Mouse (Mus musculus): ENCODE measurements around the gene Chic1. TPM values are rescaled to one million over a fixed set of nuclear protein-coding genes. Genes with fewer than 3 reads are reported as not detected.

Gene Chic1
- total RNA-seq, 2 experiments from 2014 or later: 6.1 to 6.5 TPM

DNA sequence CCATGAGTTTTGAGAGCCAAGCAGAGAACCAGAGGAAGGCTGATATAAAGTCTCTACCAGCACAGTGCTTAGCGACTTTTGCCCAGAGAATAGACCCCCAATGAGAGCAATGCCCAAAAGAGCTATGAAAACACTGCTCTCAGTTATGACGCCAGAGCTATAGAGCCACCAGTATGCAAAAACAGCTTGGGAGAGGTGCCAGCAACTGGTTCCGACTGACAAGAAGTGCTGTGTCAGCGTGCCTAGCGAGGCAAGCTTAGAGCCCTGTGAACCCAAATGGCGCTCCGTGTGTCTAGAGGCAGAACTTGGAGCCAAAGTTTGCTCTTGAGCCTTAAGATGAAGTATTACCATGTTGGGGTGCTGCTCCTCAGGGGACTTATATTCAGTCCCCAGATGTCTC lies 71.4 kb downstream of the Chic1 start:
- DNase-seq (ENCODE audit: low spot score in 2 of 2): no peak

DNA sequence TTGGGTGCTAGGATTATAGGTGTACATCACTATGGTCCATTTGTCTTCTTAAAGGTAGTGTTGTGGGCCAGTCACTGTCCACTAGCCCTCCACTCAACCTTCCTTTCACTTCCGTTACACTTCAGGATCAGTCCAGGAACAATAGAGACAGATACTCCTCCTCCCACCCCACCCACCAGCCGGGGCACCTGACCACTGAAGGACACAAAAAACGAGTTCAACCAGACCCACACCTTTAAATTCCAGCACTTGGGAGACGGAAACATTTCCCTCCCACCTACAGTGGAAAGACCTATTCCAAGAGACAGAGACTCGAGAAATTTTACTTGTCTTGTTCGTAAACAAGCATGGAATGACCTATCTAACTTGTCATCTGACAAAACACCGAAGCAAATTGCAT lies 76.0 kb downstream of the Chic1 start:
- DNase-seq (ENCODE audit: low spot score in 2 of 2): no peak

DNA sequence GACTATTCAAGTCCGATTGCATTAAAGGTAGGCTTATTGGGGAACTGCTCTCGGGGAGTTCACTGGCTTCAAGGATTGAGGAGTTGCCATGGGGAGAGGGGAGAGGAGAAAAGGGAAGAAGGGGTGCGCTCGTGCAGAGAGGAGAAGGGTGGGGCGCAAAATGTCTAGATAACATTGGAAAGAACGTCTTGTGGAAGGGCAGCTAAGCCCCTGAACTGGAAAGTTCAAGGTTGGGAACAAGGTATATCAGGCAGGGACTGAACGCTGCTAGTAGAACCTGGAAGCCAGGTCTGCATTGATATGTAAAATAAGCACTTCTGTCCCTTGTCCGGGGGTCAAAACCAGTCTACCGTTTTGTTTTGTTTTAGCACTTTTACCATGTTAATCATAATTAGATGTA lies 81.7 kb downstream of the Chic1 start:
- no peak for DNase-seq (ENCODE audit: low spot score in 2 of 2)

DNA sequence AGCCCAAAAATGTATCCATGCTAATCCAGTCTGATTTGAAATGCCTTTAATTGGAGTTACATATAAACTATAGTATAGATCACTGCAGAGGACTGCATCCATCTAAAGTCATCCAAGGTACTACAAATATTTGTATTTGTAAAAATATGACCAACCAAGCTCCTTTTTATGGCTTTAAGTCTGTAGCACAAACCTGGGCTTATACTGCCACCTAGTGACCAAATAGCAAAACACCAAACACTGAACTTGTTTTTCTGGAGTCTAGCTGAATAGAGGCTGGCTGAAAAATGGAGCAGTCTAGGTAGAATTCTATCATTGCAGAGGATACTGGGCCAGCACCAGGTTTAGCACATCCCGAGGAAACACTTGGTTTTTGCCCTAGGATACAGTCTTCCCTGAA lies 84.5 kb downstream of the Chic1 start:
- DNase-seq (ENCODE audit: low spot score in 2 of 2): no peak

DNA sequence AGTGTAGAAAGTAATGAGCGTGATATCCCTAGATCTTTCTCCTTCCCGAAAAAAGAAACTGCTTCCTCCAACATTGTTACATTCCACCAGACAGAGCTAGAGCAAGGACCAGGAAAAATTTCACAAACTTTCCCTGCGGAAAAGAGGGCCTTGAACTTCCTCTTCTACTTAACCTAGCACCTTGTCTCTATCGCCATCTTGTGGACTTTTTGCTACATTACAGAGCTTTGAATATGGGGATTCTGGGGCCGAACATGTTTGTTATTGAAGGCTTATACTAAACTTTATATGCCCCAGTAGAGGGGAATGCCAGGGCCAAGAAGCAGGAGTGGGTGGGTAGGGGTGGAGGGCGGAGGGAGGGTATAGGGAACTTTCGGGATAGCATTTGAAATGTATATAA lies 87.5 kb downstream of the Chic1 start:
- DNase-seq (ENCODE audit: low spot score in 2 of 2): no peak

Other genes with a start within 250 kb of the Chic1 start
- gene Nap1l2, start 169.8 kb upstream of the Chic1 start, total RNA-seq (2021): 1 to 10 TPM; 1.2 to 1.4 TPM
- not detected for gene Cdx4, start 35.1 kb upstream of the Chic1 start, total RNA-seq (2021)
- under 1 TPM in 1 of 2 experiments, not detected in 1; 0.53 TPM for gene Tsx, start 58.0 kb downstream of the Chic1 start, total RNA-seq (2021)
- not detected for gene Gm26992, start 65.5 kb downstream of the Chic1 start, total RNA-seq (2021)